Mouse (Mus musculus) limb, embryonic 14.5 days (tissue): ENCODE results near the gene Pstpip1. TPM values are rescaled to one million over a fixed set of nuclear protein-coding genes. Genes with fewer than 3 reads are reported as not detected.

Source experiments
- ATAC-seq: fragments of 200-750 bp; cut with Nextera tagmentation; 2 replicates; pipeline ENCODE4 v1.8.0; 2017; ENCODE audit warnings: low read depth, moderate number of reproducible peaks, moderate TSS enrichment; ENCODE audit not compliant: low FRiP score
- DNase-seq: peaks from one replicate; pipeline ENCODE4 v3.0.0-alpha.2; 2015; ENCODE audit warnings: low spot score
- H3K27ac ChIP-seq: fragments of 300-500 bp; sonication (generic); replicated peaks from 2 replicates; pipeline ENCODE4 v1.5.1; 2014; ENCODE audit warnings: low read depth, mild to moderate bottlenecking, low read length, moderate library complexity, mixed read lengths
- H3K27me3 ChIP-seq: fragments of 300-500 bp; sonication (generic); 2 replicates; pipeline ENCODE4 v1.6.1; 2014; ENCODE audit warnings: low read length, mixed read lengths; ENCODE audit not compliant: control insufficient read depth, insufficient read depth
- H3K36me3 ChIP-seq: fragments of 300-500 bp; sonication (generic); 2 replicates; pipeline ENCODE4 v1.6.1; 2014; ENCODE audit warnings: mild to moderate bottlenecking, low read length, moderate library complexity, mixed read lengths; ENCODE audit not compliant: control insufficient read depth, insufficient read depth
- H3K4me1 ChIP-seq: fragments of 300-500 bp; sonication (generic); 2 replicates; pipeline ENCODE4 v1.6.1; 2014; ENCODE audit warnings: antibody characterized with exemption, low read length, mixed read lengths; ENCODE audit not compliant: control insufficient read depth, insufficient read depth
- H3K4me2 ChIP-seq: fragments of 300-500 bp; sonication (generic); replicated peaks from 2 replicates; pipeline ENCODE4 v1.6.1; 2014; ENCODE audit warnings: low read depth, mild to moderate bottlenecking, low read length, moderate library complexity; ENCODE audit not compliant: severe bottlenecking
- H3K4me3 ChIP-seq: fragments of 300-500 bp; sonication (generic); replicated peaks from 2 replicates; pipeline ENCODE4 v1.5.1; 2014; ENCODE audit warnings: low read length
- H3K9ac ChIP-seq: fragments of 300-500 bp; sonication (generic); 2 replicates; pipeline ENCODE4 v1.6.1; 2014; ENCODE audit warnings: mild to moderate bottlenecking, low read depth, low read length, moderate library complexity; ENCODE audit not compliant: severe bottlenecking
- H3K9me3 ChIP-seq: fragments of 300-500 bp; sonication (generic); 2 replicates; pipeline ENCODE4 v1.6.1; 2016; ENCODE audit warnings: low read length; ENCODE audit not compliant: control insufficient read depth
- POLR2A ChIP-seq: fragments of 200-500 bp; IDR thresholded peaks from 2 replicates; pipeline ENCODE4 v1.8.0; 2012; ENCODE audit warnings: inconsistent platforms, mild to moderate bottlenecking, moderate library complexity, borderline replicate concordance; ENCODE audit not compliant: insufficient read depth, insufficient read length; ENCODE audit errors: extremely low read depth
- WGBS: fragments of 180-500 bp; shearing (Covaris S2); extraction: QIAGEN DNeasy Blood & Tissue Kit; methylation state at CpG from one replicate; pipeline ENCODE4 v1.1.7; 2014; 5-methylcytosine and 5-hydroxymethylcytosine counted together
- polyA plus RNA-seq, 2 experiments: library from polyadenylated mRNA; depleted of rRNA in 1 of 2; stranded (reverse) in 1 of 2; unstranded in 1 of 2; fragments of >200 nt; fragmentation: Nextera tagmentation in 1 of 2; extraction: Ambion mirVana in 1 of 2; gene quantifications; 2 replicates each; pipeline versions ENCODE4 v1.2.1 to v1.2.3; 2012 to 2014

Pstpip1 gene
- polyA plus RNA-seq, 2 experiments = 1.4 to 4.3 TPM

DNA sequence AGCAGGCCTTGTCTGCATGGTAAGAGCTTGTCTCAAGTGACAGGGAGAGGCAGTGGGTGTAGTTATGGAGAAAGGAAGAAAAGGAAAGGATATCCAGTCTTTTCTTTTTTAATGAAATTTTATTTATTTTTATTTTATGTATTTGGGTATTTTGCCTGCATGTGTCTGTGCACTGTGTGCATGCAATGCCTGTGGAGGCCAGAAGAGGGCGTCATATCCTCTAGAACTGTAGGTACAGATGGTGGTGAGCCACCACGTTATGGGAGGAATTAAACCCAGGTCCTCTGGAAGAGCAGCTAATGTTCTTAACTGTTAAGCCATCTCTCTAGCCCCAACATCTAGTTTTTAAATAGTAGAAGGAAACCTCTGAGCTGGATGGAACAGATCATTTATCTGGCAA, 2.3 kb downstream of the Pstpip1 start:
- Histone ChIP-seq H3K9me3 (no peaks in the 10 kb centered on the region), H3K4me2 (no peak overlapping the region), H3K4me1 (peaks cover 12% of the 10 kb centered on the region), H3K4me3 (no peak overlapping the region), H3K27ac (no peak overlapping the region), H3K27me3 (no peaks in the 10 kb centered on the region), H3K9ac (no peak overlapping the region), H3K36me3 (no peaks in the 10 kb centered on the region)
- WGBS = 52% methylated on average over 2 of the region's 2 CpGs
- no peak for ATAC-seq
- TF ChIP-seq POLR2A = no peak
- no peak for DNase-seq

DNA sequence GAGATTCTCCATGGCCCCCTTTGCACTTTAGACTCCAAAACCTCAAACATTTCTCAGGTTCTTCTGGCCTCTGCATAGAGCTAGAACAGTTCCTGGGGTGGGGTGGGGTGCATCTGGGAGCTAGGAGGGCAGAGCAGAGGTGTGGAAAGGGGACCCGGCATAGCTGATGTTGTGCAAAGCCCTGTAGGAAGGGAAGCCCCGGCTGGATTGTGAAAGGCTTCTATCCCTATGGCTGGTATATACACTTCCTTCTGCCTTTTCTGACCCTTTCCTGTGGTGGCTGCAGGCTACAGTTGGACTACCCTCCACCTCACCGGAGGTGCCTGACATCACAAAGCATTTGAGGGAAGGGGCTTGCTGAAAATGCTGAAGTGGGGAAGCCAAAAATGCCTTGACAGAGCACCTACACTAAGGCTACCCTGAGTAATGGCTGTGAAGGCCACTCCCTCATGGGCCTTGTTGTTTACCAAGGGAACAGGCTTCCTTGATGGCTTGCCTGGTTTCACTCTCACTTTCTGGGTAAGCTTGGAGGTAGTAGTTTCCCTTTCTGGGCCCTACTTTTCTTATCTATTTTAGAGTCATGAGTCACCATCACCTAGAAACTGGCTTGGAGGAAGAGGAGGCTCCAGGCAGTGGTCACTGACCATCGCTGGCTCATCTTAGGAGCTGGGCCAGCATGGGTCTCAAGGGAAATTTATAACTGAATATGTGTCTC, 8.0 kb downstream of the Pstpip1 start:
- Histone ChIP-seq H3K9me3 (no peaks in the 10 kb centered on the region), H3K36me3 (no peaks in the 10 kb centered on the region), H3K4me2 (no peak overlapping the region), H3K9ac (no peak overlapping the region), H3K4me3 (no peak overlapping the region), H3K27me3 (no peaks in the 10 kb centered on the region), H3K4me1 (no peaks in the 10 kb centered on the region), H3K27ac (no peak overlapping the region)
- ATAC-seq = no peak
- no peak for TF ChIP-seq POLR2A
- WGBS = 78% methylated on average over 4 of the region's 4 CpGs
- DNase-seq = no peak

DNA sequence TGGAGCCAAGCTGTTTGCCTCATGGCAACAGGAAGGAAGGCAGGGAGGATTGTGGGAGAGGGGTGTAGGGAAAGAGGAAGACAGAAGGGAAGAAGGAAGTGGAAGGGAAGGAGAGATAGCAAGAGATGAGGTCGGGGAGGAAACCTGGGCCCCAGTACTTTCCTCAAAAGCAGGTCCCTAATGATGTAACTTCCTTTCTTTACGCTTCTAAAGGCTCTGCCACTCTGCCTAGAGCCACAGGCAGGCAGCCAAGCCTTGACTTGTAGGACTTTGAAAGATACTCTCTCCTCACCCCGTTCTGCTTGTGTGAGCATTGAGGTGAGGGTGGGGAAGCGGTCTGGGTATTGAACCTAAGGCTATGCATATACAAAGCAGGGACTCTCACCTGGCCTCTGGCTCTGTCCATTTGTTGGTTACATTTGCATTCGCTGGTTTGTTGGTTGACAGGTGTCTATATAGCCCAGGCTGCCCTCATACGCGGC, 10.3 kb downstream of the Pstpip1 start:
- ATAC-seq (no peak), DNase-seq (no peak)
- Histone ChIP-seq H3K27me3 (no peaks in the 10 kb centered on the region), H3K9me3 (no peaks in the 10 kb centered on the region), H3K9ac (no peak overlapping the region), H3K4me3 (no peak overlapping the region), H3K36me3 (no peaks in the 10 kb centered on the region), H3K4me2 (no peak overlapping the region), H3K27ac (no peak overlapping the region), H3K4me1 (no peaks in the 10 kb centered on the region)
- WGBS = 78% methylated on average over 7 of the region's 7 CpGs
- no peak for TF ChIP-seq POLR2A

- Histone ChIP-seq H3K4me3 (no peak overlapping the region), H3K9ac (no peak overlapping the region), H3K27ac (no peak overlapping the region), H3K36me3 (no peaks in the 10 kb centered on the region), H3K4me2 (no peak overlapping the region), H3K9me3 (no peaks in the 10 kb centered on the region), H3K27me3 (no peaks in the 10 kb centered on the region), H3K4me1 (no peaks in the 10 kb centered on the region)
- DNase-seq (no peak), ATAC-seq (no peak)
- 33% methylated on average over 4 of the region's 4 CpGs for WGBS
- TF ChIP-seq POLR2A = no peak
Measured at GRCm38 (mm10) chr9:56101022-56101421, 11.3 kb downstream of the Pstpip1 start.

- no peaks in the 10 kb centered on the region for H3K27me3 ChIP-seq
Measured at GRCm38 (mm10) chr9:56104921-56105320, 15.2 kb downstream of the Pstpip1 start.

More at GRCm38 (mm10) chr9:56104921-56105320, 15.2 kb downstream of the Pstpip1 start:
- WGBS = 48% methylated on average over 6 of the region's 7 CpGs
- DNase-seq (no peak), ATAC-seq (no peak)
- Histone ChIP-seq H3K4me2 (no peak overlapping the region), H3K27ac (no peak overlapping the region), H3K4me1 (no peaks in the 10 kb centered on the region), H3K4me3 (no peak overlapping the region), H3K9me3 (no peaks in the 10 kb centered on the region), H3K36me3 (no peaks in the 10 kb centered on the region), H3K9ac (no peak overlapping the region)
- no peak for TF ChIP-seq POLR2A
